Mouse (Mus musculus): Measurements from ENCODE around the gene Vill.

Vill gene

GRCm38 (mm10) chr9:119052154-119052944 lies at the start of gene Vill:
Vill (plus strand) TSS chr9:119052778.
- DNase-seq (ENCODE audit: low read depth, low spot score): peak; percentile 78

- no peak for DNase-seq (ENCODE audit: low read depth, low spot score)
These were observed 48.4 kb upstream of the Vill start for GRCm38 (mm10) chr9:119003990-119004702.

GRCm38 (mm10) chr9:119004703-119005076 lies 47.9 kb upstream of the Vill start:
- DNase-seq (ENCODE audit: low read depth, low spot score): no peak

DNA sequence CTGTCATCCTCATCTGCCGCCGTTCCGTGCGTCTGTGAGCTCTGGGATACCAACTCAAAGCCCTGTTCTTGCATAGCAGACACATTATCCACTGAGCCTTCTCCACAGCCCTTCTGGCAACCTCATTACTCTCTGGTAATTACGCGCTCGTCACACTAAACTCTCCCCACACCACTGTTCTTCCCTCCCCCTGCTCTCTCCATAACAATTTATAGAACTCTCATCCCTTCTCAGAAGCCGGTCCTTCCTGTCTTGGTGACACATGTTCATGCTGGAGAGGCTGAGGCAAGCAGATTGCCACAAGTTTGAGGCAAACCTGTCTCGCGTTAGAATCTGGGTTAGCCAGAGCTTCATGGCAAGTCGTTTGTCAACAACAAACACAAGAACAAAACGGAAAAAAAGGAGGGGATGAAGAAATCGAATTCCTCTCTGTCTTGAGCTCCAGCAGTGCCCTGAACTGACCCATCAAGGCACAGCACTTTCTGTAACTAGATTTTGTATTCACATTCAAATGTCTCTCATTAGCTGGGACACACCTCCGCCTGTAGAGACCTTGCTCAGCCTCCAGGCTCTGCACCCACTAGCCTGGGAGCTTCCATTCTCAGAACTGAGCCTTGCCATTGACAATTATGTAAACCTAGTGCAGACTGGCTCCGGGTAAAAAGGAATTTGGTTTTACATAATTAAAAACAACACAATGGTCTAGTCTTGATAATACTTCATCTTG lies 47.1 kb upstream of the Vill start:
- DNase-seq (ENCODE audit: low read depth, low spot score): peak; percentile 76

- no peak for DNase-seq (ENCODE audit: low read depth, low spot score)
These were observed 45.3 kb upstream of the Vill start for GRCm38 (mm10) chr9:119007266-119007665.

GRCm38 (mm10) chr9:119008871-119009270 lies 43.7 kb upstream of the Vill start:
- DNase-seq (ENCODE audit: low read depth, low spot score): no peak

GRCm38 (mm10) chr9:119010156-119010710 lies 42.3 kb upstream of the Vill start:
- peak; percentile 79 for DNase-seq (ENCODE audit: low read depth, low spot score)

DNA sequence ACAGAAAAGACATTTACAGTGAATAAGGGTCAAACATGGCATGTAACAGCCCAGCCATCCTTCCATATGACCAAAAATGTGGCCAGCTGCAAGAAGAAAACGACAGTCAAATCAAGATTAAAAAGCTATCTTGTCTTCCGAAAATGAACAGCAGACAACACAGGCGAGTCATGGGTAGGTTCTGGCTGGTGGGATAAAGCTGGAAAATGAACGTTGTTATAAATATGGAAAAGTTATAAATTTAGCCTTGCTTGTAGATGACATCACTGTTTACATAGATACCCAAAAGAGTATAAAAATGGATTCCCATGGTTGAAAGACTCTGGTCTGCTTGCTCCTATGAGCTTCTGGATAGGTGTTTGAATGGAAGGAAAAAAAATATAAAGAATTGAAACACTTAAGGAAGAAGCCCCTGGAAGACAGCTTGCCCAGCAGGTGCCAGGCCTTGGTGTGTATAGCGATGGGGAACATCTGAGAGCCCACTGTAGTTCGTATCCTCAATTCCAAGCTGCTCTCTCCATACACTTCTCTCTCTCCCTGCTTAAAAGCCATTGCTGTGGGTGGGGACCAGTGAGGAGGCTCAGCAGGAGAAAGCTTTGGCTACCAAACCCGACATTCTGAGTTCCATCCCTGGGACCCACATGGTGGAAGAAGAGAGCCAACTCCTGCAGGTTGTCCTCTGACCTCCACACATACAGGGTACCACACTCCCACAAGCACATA lies 35.6 kb upstream of the Vill start:
- DNase-seq (ENCODE audit: low read depth, low spot score): no peak

GRCm38 (mm10) chr9:119021731-119022130 lies 30.8 kb upstream of the Vill start:
- no peak for DNase-seq (ENCODE audit: low read depth, low spot score)

DNA sequence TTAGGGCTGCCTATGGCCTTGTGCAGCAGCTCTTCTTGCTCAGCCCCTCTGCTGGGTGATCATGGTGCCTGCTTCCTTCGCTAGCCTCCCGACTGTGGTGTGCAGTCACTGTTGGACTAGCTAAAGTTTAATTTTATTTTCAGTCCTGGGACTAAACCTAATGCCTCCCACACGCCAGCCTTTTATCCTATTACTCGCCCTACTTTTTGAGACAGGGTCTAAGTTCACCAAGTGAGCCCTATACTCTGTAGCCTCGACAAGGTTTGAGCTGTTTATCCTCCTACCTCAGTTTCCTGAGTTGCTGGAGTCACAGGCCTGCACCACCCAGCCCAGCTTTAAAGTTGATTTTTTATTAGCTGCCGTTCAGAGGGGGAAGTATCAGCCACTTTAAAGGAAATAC lies 27.3 kb upstream of the Vill start:
- no peak for DNase-seq (ENCODE audit: low read depth, low spot score)

- DNase-seq (ENCODE audit: low read depth, low spot score): peak; percentile 60
These were observed 26.7 kb upstream of the Vill start for GRCm38 (mm10) chr9:119025832-119026331.

DNA sequence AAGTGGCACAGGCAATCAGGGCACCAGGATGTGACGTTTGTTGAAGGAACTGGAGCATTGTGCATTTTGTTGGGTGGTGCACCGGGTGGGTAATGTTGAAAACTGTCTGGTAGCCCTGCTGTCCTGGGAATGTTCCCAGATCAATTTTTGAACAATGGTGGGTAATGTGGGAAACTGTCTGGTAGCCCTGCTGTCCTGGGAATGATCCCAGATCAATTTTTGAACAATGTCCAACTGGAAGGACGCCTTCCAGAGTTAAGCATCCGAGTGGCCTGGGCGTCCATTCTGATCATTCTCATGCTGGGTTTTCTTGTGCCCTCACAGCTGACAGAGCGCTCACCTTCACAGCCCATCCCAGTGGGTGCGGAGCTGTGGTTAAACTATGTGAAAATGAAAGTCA lies 25.2 kb upstream of the Vill start:
- no peak for DNase-seq (ENCODE audit: low read depth, low spot score)

- DNase-seq (ENCODE audit: low read depth, low spot score): no peak
These were observed 24.1 kb upstream of the Vill start for GRCm38 (mm10) chr9:119028226-119029195.

DNA sequence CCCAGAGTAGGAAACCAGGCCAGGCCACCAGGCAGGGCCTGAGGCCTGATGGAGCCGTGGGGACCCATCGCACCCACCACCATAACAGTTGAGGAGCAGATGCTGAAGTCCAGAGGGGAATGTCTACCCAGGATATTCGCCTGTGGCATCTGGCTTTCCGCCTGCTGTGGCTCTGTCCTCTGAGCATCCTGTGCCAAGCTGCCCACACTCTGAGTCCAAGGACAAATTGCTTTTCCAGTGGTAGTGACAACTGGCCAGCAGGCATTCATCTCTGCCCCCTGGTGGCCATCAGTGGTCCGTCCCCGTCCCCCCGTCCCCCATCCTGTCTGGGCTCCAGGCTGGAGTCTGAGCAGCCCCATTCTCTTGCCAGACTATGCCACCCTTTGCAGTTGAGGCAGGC lies 23.0 kb upstream of the Vill start:
- DNase-seq (ENCODE audit: low read depth, low spot score): peak; percentile 38

- DNase-seq (ENCODE audit: low read depth, low spot score): no peak
These were observed 21.5 kb upstream of the Vill start for GRCm38 (mm10) chr9:119031038-119031437.

GRCm38 (mm10) chr9:119031772-119032171 lies 20.8 kb upstream of the Vill start:
- DNase-seq (ENCODE audit: low read depth, low spot score): no peak

- peak; percentile 67 for DNase-seq (ENCODE audit: low read depth, low spot score)
These were observed 20.0 kb upstream of the Vill start for GRCm38 (mm10) chr9:119032538-119032937.

DNA sequence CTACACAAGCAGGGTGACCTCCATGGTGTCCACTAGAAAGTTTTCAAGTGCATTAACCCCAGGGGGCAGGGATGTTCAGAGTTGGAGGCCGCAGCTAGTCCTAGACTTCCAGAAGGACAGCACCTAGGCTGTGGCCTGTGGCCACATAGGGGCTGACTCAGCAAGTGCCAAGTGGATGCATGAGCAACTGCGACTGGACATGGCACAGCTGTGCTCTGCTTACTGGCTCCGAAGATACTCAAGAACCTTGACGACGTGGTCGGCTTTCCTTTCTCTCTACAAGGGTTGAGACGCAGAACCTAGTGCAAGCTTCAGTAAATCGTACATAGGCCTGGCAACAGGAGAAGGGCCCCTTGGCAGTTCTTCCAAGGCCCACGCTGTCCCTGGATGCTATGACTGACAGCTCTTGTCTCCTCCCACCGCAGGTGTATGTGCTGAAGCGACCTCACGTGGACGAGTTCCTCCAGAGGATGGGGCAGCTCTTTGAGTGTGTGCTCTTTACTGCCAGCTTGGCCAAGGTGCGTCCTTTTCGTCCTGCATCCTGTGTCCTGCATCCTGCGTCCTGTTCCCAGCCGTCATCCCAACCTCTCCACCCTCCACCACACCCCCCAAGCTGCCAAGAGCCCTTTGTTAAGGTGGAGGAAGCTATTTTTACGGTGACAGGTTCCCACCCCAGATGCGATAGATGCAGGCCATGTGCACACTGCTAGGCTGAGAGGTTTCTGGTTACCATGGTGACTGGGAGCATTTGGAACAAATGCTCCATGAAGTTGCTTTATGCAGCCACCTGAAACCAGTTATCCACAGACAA lies 19.3 kb upstream of the Vill start:
- peak; percentile 64 for DNase-seq (ENCODE audit: low read depth, low spot score)

GRCm38 (mm10) chr9:119034069-119034468 lies 18.5 kb upstream of the Vill start:
- DNase-seq (ENCODE audit: low read depth, low spot score): no peak

All from R1 (cell line).